Mouse (Mus musculus) cerebellum, adult 2 months (tissue): ENCODE data around the gene Apbb1. TPM values are rescaled to one million over a fixed set of nuclear protein-coding genes. Genes with fewer than 3 reads are reported as not detected.

Experiments
- DNase-seq, 2 experiments: peaks; one replicate each; pipeline ENCODE4 v3.0.0; 2021
- H3K27ac ChIP-seq: fragments of 200-500 bp; 2 replicates; pipeline ENCODE4 v1.5.1; 2012; ENCODE audit warnings: low read length, control low read depth, inconsistent platforms; ENCODE audit not compliant: insufficient read depth
- H3K27me3 ChIP-seq: fragments of 200-500 bp; 2 replicates; pipeline ENCODE4 v1.6.1; 2012; ENCODE audit warnings: inconsistent platforms, mild to moderate bottlenecking, low read length, moderate library complexity; ENCODE audit not compliant: control insufficient read depth, insufficient read depth
- H3K4me1 ChIP-seq: fragments of 200-500 bp; 2 replicates; pipeline ENCODE4 v1.6.1; 2011; ENCODE audit warnings: low read length; ENCODE audit not compliant: control insufficient read depth, insufficient read depth
- H3K4me3 ChIP-seq: fragments of 200-500 bp; replicated peaks from 2 replicates; pipeline ENCODE3; 2011; ENCODE audit warnings: mild to moderate bottlenecking, low read depth, low read length, control low read depth; ENCODE audit not compliant: insufficient read depth
- CTCF ChIP-seq: fragments of 200-500 bp; IDR thresholded peaks from 2 replicates; pipeline ENCODE4 v1.5.1; 2011; ENCODE audit warnings: low read depth, mild to moderate bottlenecking, control low read depth, low read length, moderate library complexity, borderline replicate concordance; ENCODE audit not compliant: insufficient read depth
- POLR2A ChIP-seq: fragments of 200-500 bp; IDR thresholded peaks from 2 replicates; pipeline ENCODE4 v1.6.1; 2011; ENCODE audit warnings: low read length, control low read depth, borderline replicate concordance; ENCODE audit not compliant: insufficient read depth
- WGBS: fragments of 180-500 bp; shearing (Covaris S2); methylation state at CpG from one replicate; pipeline ENCODE4 v1.1.7; 2018; 5-methylcytosine and 5-hydroxymethylcytosine counted together
- polyA plus RNA-seq: library from polyadenylated mRNA; depleted of rRNA; stranded (reverse); fragments of >200 nt; gene quantifications from 2 replicates; pipeline ENCODE4 v1.2.3, GENCODE M21; 2012

Gene Apbb1
- polyA plus RNA-seq, 1 experiment, result 475 TPM

GRCm38 (mm10) chr7:105555571-105555970, 25.9 kb downstream of the Apbb1 start:
- no peaks in the 10 kb centered on the region for H3K27me3 ChIP-seq
- H3K4me1 ChIP-seq, result peaks cover 29% of the 10 kb centered on the region
- 49% methylated on average over 10 of the region's 10 CpGs for WGBS
- DNase-seq, result peak in 1 of 2 experiments; percentile 57
- H3K4me3 ChIP-seq, result peak overlapping the region; percentile 85
- no peak for TF ChIP-seq CTCF
- TF ChIP-seq POLR2A, result no peak
- peak overlapping the region; percentile 89; the same call in 1 of the 2 replicates for H3K27ac ChIP-seq

- peak; percentile 68; the same call in 1 of the 2 replicates for TF ChIP-seq POLR2A
- no peak for TF ChIP-seq CTCF
- Histone ChIP-seq H3K4me3 (peak within 1 kb of the TSS; percentile 85), H3K27me3 (no peaks in the 10 kb centered on the region), H3K27ac (peak within 1 kb of the TSS; percentile 89), H3K4me1 (peaks cover 27% of the 10 kb centered on the region)
- peak; percentile 92 to 95 for DNase-seq
- WGBS, result 2% methylated on average over 26 of the region's 26 CpGs
These were observed 27.1 kb downstream of the Apbb1 start, which contains the start of gene Smpd1 for GRCm38 (mm10) chr7:105554212-105554942. TSS of gene Smpd1 (plus strand) at chr7:105554360.

GRCm38 (mm10) chr7:105553456-105554211, 27.8 kb downstream of the Apbb1 start:
- peak overlapping the region; percentile 85 for H3K4me3 ChIP-seq
- DNase-seq, result peak in 1 of 2 experiments; percentile 43
- H3K27ac ChIP-seq, result peak overlapping the region; percentile 81
- no peaks in the 10 kb centered on the region for H3K27me3 ChIP-seq
- 19% methylated on average over 26 of the region's 27 CpGs for WGBS
- peaks cover 24% of the 10 kb centered on the region for H3K4me1 ChIP-seq
- TF ChIP-seq CTCF, result no peak
- TF ChIP-seq POLR2A, result no peak

GRCm38 (mm10) chr7:105549035-105549434, 32.4 kb downstream of the Apbb1 start:
- Histone ChIP-seq H3K4me3 (no peak overlapping the region), H3K4me1 (no peaks in the 10 kb centered on the region), H3K27me3 (no peaks in the 10 kb centered on the region), H3K27ac (no peak overlapping the region)
- 35% methylated on average over 6 of the region's 6 CpGs for WGBS
- DNase-seq, result peak; percentile 51 to 71
- TF ChIP-seq CTCF, result peak; percentile 66
- TF ChIP-seq POLR2A, result no peak

GRCm38 (mm10) chr7:105547970-105548369, 33.5 kb downstream of the Apbb1 start:
- 52% methylated on average over 7 of the region's 7 CpGs for WGBS
- Histone ChIP-seq H3K27me3 (no peaks in the 10 kb centered on the region), H3K4me3 (no peak overlapping the region), H3K4me1 (no peaks in the 10 kb centered on the region), H3K27ac (no peak overlapping the region)
- DNase-seq, result no peak
- TF ChIP-seq POLR2A (no peak), CTCF (no peak)

GRCm38 (mm10) chr7:105545986-105546385, 35.5 kb downstream of the Apbb1 start:
- H3K4me1 ChIP-seq, result no peaks in the 10 kb centered on the region
- WGBS, result 72% methylated on average over 8 of the region's 8 CpGs
- no peak overlapping the region for H3K27ac ChIP-seq
- TF ChIP-seq CTCF, result no peak
- TF ChIP-seq POLR2A, result no peak
- no peak overlapping the region for H3K4me3 ChIP-seq
- DNase-seq, result no peak
- H3K27me3 ChIP-seq, result no peaks in the 10 kb centered on the region

- 79% methylated on average over 3 of the region's 3 CpGs for WGBS
- H3K27me3 ChIP-seq, result no peaks in the 10 kb centered on the region
- TF ChIP-seq CTCF, result no peak
- TF ChIP-seq POLR2A, result no peak
- no peak overlapping the region for H3K27ac ChIP-seq
- H3K4me1 ChIP-seq, result no peaks in the 10 kb centered on the region
- DNase-seq, result no peak
- no peak overlapping the region for H3K4me3 ChIP-seq
These were observed 47.3 kb downstream of the Apbb1 start for GRCm38 (mm10) chr7:105534162-105534561.

- H3K4me1 ChIP-seq, result no peaks in the 10 kb centered on the region; the same call in 1 of the 2 replicates
- H3K4me3 ChIP-seq, result no peak overlapping the region
- no peaks in the 10 kb centered on the region for H3K27me3 ChIP-seq
- no peak overlapping the region for H3K27ac ChIP-seq
- no peak for DNase-seq
- TF ChIP-seq POLR2A (no peak), CTCF (no peak)
- 56% methylated on average over 4 of the region's 4 CpGs for WGBS
These were observed 53.4 kb downstream of the Apbb1 start for GRCm38 (mm10) chr7:105528094-105528493.
